Mouse (Mus musculus): ENCODE data around the gene Fam216a. TPM values are rescaled to one million over a fixed set of nuclear protein-coding genes. Genes with fewer than 3 reads are reported as not detected.

The Fam216a gene
- polyA plus RNA-seq, 1 experiment from 2014 or later, result 140 TPM

- no peak for ATAC-seq
- no peaks in the 10 kb centered on the region for H3K27me3 ChIP-seq (replicated peaks; ENCODE audit: control insufficient read depth, insufficient read depth, low read length)
- no peak overlapping the region for H3K27ac ChIP-seq (ENCODE audit: low read depth, low read length)
- H3K4me2 ChIP-seq (ENCODE audit: low read length), result no peak overlapping the region
- WGBS, result 54% methylated on average over 2 of the region's 2 CpGs
- no peak overlapping the region for H3K9ac ChIP-seq (ENCODE audit: low read depth, low read length)
- H3K9me3 ChIP-seq (ENCODE audit: control insufficient read depth, low read length), result no peaks in the 10 kb centered on the region
- peaks cover 7% of the 10 kb centered on the region for H3K36me3 ChIP-seq (ENCODE audit: control insufficient read depth, insufficient read depth, low read length)
- no peak overlapping the region for H3K4me3 ChIP-seq (ENCODE audit: low read length)
- peaks cover 10% of the 10 kb centered on the region for H3K4me1 ChIP-seq (ENCODE audit: control insufficient read depth, insufficient read depth, low read depth, low read length)
Observed at GRCm38 (mm10) chr5:122393887-122394286, 21.7 kb upstream of the Fam216a start.

GRCm38 (mm10) chr5:122392227-122393004, 20.3 kb upstream of the Fam216a start:
- H3K9me3 ChIP-seq (ENCODE audit: control insufficient read depth, low read length), result no peaks in the 10 kb centered on the region
- H3K9ac ChIP-seq (ENCODE audit: low read depth, low read length), result peak overlapping the region; percentile 82
- peak; percentile 46; the same call in 1 of the 2 replicates for ATAC-seq
- H3K36me3 ChIP-seq (ENCODE audit: control insufficient read depth, insufficient read depth, low read length), result peaks cover 7% of the 10 kb centered on the region
- H3K27ac ChIP-seq (ENCODE audit: low read depth, low read length), result peak overlapping the region; percentile 73
- H3K27me3 ChIP-seq (replicated peaks; ENCODE audit: control insufficient read depth, insufficient read depth, low read length), result no peaks in the 10 kb centered on the region
- H3K4me2 ChIP-seq (ENCODE audit: low read length), result peak overlapping the region; percentile 79
- 13% methylated on average over 19 of the region's 19 CpGs for WGBS
- H3K4me1 ChIP-seq (ENCODE audit: control insufficient read depth, insufficient read depth, low read depth, low read length), result peaks cover 10% of the 10 kb centered on the region
- H3K4me3 ChIP-seq (ENCODE audit: low read length), result peak overlapping the region; percentile 74

- peak within 1 kb of the TSS; percentile 79 for H3K4me2 ChIP-seq (ENCODE audit: low read length)
- H3K4me1 ChIP-seq (ENCODE audit: control insufficient read depth, insufficient read depth, low read depth, low read length), result peaks cover 10% of the 10 kb centered on the region
- H3K9ac ChIP-seq (ENCODE audit: low read depth, low read length), result peak within 1 kb of the TSS; percentile 82
- H3K27me3 ChIP-seq (replicated peaks; ENCODE audit: control insufficient read depth, insufficient read depth, low read length), result no peaks in the 10 kb centered on the region
- H3K9me3 ChIP-seq (ENCODE audit: control insufficient read depth, low read length), result no peaks in the 10 kb centered on the region
- 1% methylated on average over 39 of the region's 39 CpGs for WGBS
- peak; percentile 92 for ATAC-seq
- peak within 1 kb of the TSS; percentile 73 for H3K27ac ChIP-seq (ENCODE audit: low read depth, low read length)
- H3K4me3 ChIP-seq (ENCODE audit: low read length), result peak within 1 kb of the TSS; percentile 74
- peaks cover 3% of the 10 kb centered on the region for H3K36me3 ChIP-seq (ENCODE audit: control insufficient read depth, insufficient read depth, low read length)
Observed at GRCm38 (mm10) chr5:122391786-122392180, 19.6 kb upstream of the Fam216a start, which contains the start of gene Arpc3. Arpc3 (plus strand) TSS chr5:122391878.

- ATAC-seq, result peak; percentile 46; the same call in 1 of the 2 replicates
- no peak overlapping the region for H3K9ac ChIP-seq (ENCODE audit: low read depth, low read length)
- H3K27me3 ChIP-seq (replicated peaks; ENCODE audit: control insufficient read depth, insufficient read depth, low read length), result no peaks in the 10 kb centered on the region
- peaks cover 10% of the 10 kb centered on the region for H3K4me1 ChIP-seq (ENCODE audit: control insufficient read depth, insufficient read depth, low read depth, low read length)
- no peak overlapping the region for H3K27ac ChIP-seq (ENCODE audit: low read depth, low read length)
- peak overlapping the region; percentile 74 for H3K4me3 ChIP-seq (ENCODE audit: low read length)
- no peaks in the 10 kb centered on the region for H3K9me3 ChIP-seq (ENCODE audit: control insufficient read depth, low read length)
- 54% methylated on average over 15 of the region's 16 CpGs for WGBS
- H3K4me2 ChIP-seq (ENCODE audit: low read length), result peak overlapping the region; percentile 79
- H3K36me3 ChIP-seq (ENCODE audit: control insufficient read depth, insufficient read depth, low read length), result no peaks in the 10 kb centered on the region
Observed at GRCm38 (mm10) chr5:122391178-122391785, 19.1 kb upstream of the Fam216a start.

- Histone ChIP-seq H3K36me3 (ENCODE audit: control insufficient read depth, insufficient read depth, low read length) (no peaks in the 10 kb centered on the region), H3K9ac (ENCODE audit: low read depth, low read length) (no peak overlapping the region), H3K27me3 (replicated peaks; ENCODE audit: control insufficient read depth, insufficient read depth, low read length) (no peaks in the 10 kb centered on the region), H3K4me1 (ENCODE audit: control insufficient read depth, insufficient read depth, low read depth, low read length) (peaks cover 10% of the 10 kb centered on the region), H3K9me3 (ENCODE audit: control insufficient read depth, low read length) (no peaks in the 10 kb centered on the region), H3K4me3 (ENCODE audit: low read length) (no peak overlapping the region), H3K4me2 (ENCODE audit: low read length) (no peak overlapping the region), H3K27ac (ENCODE audit: low read depth, low read length) (no peak overlapping the region)
- no peak; the same call in 1 of the 2 replicates for ATAC-seq
Observed at GRCm38 (mm10) chr5:122390671-122391070, 18.5 kb upstream of the Fam216a start.

- H3K9me3 ChIP-seq (ENCODE audit: control insufficient read depth, low read length), result no peaks in the 10 kb centered on the region
- no peaks in the 10 kb centered on the region for H3K27me3 ChIP-seq (replicated peaks; ENCODE audit: control insufficient read depth, insufficient read depth, low read length)
- no peaks in the 10 kb centered on the region for H3K36me3 ChIP-seq (ENCODE audit: control insufficient read depth, insufficient read depth, low read length)
- H3K4me1 ChIP-seq (ENCODE audit: control insufficient read depth, insufficient read depth, low read depth, low read length), result peaks cover 10% of the 10 kb centered on the region
- H3K4me2 ChIP-seq (ENCODE audit: low read length), result no peak overlapping the region
- WGBS, result 93% methylated on average over 5 of the region's 5 CpGs
- ATAC-seq, result no peak
- no peak overlapping the region for H3K4me3 ChIP-seq (ENCODE audit: low read length)
- no peak overlapping the region for H3K9ac ChIP-seq (ENCODE audit: low read depth, low read length)
- no peak overlapping the region for H3K27ac ChIP-seq (ENCODE audit: low read depth, low read length)
Observed at GRCm38 (mm10) chr5:122390006-122390405, 17.8 kb upstream of the Fam216a start.

GRCm38 (mm10) chr5:122379374-122380155, 7.4 kb upstream of the Fam216a start:
- peak; percentile 50; the same call in 1 of the 2 replicates for ATAC-seq
- Histone ChIP-seq H3K4me3 (ENCODE audit: low read length) (no peak overlapping the region), H3K36me3 (ENCODE audit: control insufficient read depth, insufficient read depth, low read length) (peaks cover 21% of the 10 kb centered on the region), H3K9me3 (ENCODE audit: control insufficient read depth, low read length) (no peaks in the 10 kb centered on the region), H3K4me1 (ENCODE audit: control insufficient read depth, insufficient read depth, low read depth, low read length) (no peaks in the 10 kb centered on the region), H3K9ac (ENCODE audit: low read depth, low read length) (no peak overlapping the region), H3K27me3 (replicated peaks; ENCODE audit: control insufficient read depth, insufficient read depth, low read length) (no peaks in the 10 kb centered on the region), H3K4me2 (ENCODE audit: low read length) (no peak overlapping the region), H3K27ac (ENCODE audit: low read depth, low read length) (no peak overlapping the region)
- 53% methylated on average over 9 of the region's 11 CpGs for WGBS

- no peak for ATAC-seq
- Histone ChIP-seq H3K4me3 (ENCODE audit: low read length) (no peak overlapping the region), H3K27ac (ENCODE audit: low read depth, low read length) (no peak overlapping the region), H3K9me3 (ENCODE audit: control insufficient read depth, low read length) (no peaks in the 10 kb centered on the region), H3K9ac (ENCODE audit: low read depth, low read length) (no peak overlapping the region), H3K4me1 (ENCODE audit: control insufficient read depth, insufficient read depth, low read depth, low read length) (peaks cover 5% of the 10 kb centered on the region), H3K27me3 (replicated peaks; ENCODE audit: control insufficient read depth, insufficient read depth, low read length) (no peaks in the 10 kb centered on the region), H3K4me2 (ENCODE audit: low read length) (no peak overlapping the region), H3K36me3 (ENCODE audit: control insufficient read depth, insufficient read depth, low read length) (peaks cover 24% of the 10 kb centered on the region)
- WGBS, result 95% methylated on average over 12 of the region's 12 CpGs
Observed at GRCm38 (mm10) chr5:122378171-122378570, 6.0 kb upstream of the Fam216a start.

All from hindbrain, embryonic 16.5 days (tissue).